Mouse (Mus musculus) limb, embryonic 10.5 days (tissue): ENCODE results near the gene Eif3m. TPM values are rescaled to one million over a fixed set of nuclear protein-coding genes. Genes with fewer than 3 reads are reported as not detected.

Experiments
- DNase-seq: peaks from one replicate; pipeline ENCODE4 v3.0.0-alpha.2; 2017; ENCODE audit warnings: low spot score
- H3K27ac ChIP-seq: fragments of 300-500 bp; sonication (generic); 2 replicates; pipeline ENCODE4 v1.5.1; 2016; ENCODE audit warnings: mild to moderate bottlenecking
- H3K27me3 ChIP-seq: fragments of 300-500 bp; sonication (generic); 2 replicates; pipeline ENCODE4 v1.6.1; 2016; ENCODE audit warnings: low read depth, mild to moderate bottlenecking; ENCODE audit not compliant: poor library complexity, severe bottlenecking
- H3K36me3 ChIP-seq: fragments of 300-500 bp; sonication (generic); 2 replicates; pipeline ENCODE4 v1.6.1; 2016; ENCODE audit warnings: mild to moderate bottlenecking, moderate library complexity
- H3K4me1 ChIP-seq: fragments of 300-500 bp; sonication (generic); 2 replicates; pipeline ENCODE4 v1.6.1; 2016
- H3K4me3 ChIP-seq: fragments of 300-500 bp; sonication (generic); 2 replicates; pipeline ENCODE4 v1.5.1; 2016; ENCODE audit warnings: mild to moderate bottlenecking, moderate library complexity
- H3K9me3 ChIP-seq: fragments of 300-500 bp; sonication (generic); replicated peaks from 2 replicates; pipeline ENCODE4 v1.6.1; 2016; ENCODE audit warnings: mild to moderate bottlenecking
- WGBS: fragments of 180-500 bp; shearing (Covaris S2); methylation state at CpG from one replicate; pipeline ENCODE4 v1.1.7; 2016; 5-methylcytosine and 5-hydroxymethylcytosine counted together
- polyA plus RNA-seq: library from polyadenylated mRNA; unstranded; fragments of >200 nt; fragmentation: Nextera tagmentation; extraction: Ambion mirVana; gene quantifications from 2 replicates; pipeline ENCODE4 v1.2.1, GENCODE M21; 2016

Gene Eif3m
- 321 and 364 TPM in 2 replicates for polyA plus RNA-seq

- under 1% methylated on average over 25 of the region's 25 CpGs for WGBS
- peak; percentile 95 for DNase-seq
- peak within 1 kb of the TSS; percentile 94 for H3K27ac ChIP-seq
- peaks cover 22% of the 10 kb centered on the region for H3K36me3 ChIP-seq
- no peaks in the 10 kb centered on the region for H3K27me3 ChIP-seq
- peaks cover 21% of the 10 kb centered on the region for H3K4me1 ChIP-seq
- peak within 1 kb of the TSS; percentile 100 for H3K4me3 ChIP-seq
- no peaks in the 10 kb centered on the region for H3K9me3 ChIP-seq
These were observed at the start of gene Eif3m for GRCm38 (mm10) chr2:105016967-105017287. TSS of gene Eif3m (minus strand) at chr2:105017080.

GRCm38 (mm10) chr2:105062741-105063372 lies 46.0 kb upstream of the Eif3m start:
- Histone ChIP-seq H3K27ac (no peak overlapping the region), H3K36me3 (no peaks in the 10 kb centered on the region), H3K9me3 (no peaks in the 10 kb centered on the region), H3K4me3 (no peak overlapping the region), H3K27me3 (no peaks in the 10 kb centered on the region), H3K4me1 (peaks cover 4% of the 10 kb centered on the region; the same call in 1 of the 2 replicates)
- DNase-seq, result no peak
- WGBS, result 59% methylated on average over 7 of the region's 7 CpGs

GRCm38 (mm10) chr2:105058577-105059116 lies 41.8 kb upstream of the Eif3m start:
- H3K36me3 ChIP-seq, result no peaks in the 10 kb centered on the region
- H3K4me3 ChIP-seq, result no peak overlapping the region
- H3K4me1 ChIP-seq, result no peaks in the 10 kb centered on the region
- DNase-seq, result no peak
- H3K9me3 ChIP-seq, result no peaks in the 10 kb centered on the region
- peaks cover 8% of the 10 kb centered on the region; the same call in 1 of the 2 replicates for H3K27me3 ChIP-seq
- WGBS, result 81% methylated on average over 7 of the region's 7 CpGs
- H3K27ac ChIP-seq, result no peak overlapping the region

DNA sequence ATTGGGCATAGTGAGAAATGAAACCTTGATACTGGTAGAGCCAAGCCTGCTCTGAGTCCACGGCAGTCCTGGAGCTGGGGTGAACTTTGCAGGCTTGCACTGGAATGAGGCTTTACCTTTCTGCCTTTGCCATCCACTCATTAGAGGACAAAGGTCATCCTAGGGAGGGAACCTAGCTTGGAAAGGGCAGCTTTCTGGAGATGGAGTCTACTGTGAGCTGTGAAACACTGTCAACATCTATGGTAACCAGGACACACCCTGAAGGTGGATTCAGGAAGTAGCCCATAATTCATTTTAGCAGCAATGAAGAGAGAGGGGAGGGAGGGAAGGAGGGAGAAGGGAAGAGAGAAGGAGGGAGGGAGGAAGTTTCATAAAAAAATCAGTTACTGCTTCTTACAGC lies 38.6 kb upstream of the Eif3m start:
- Histone ChIP-seq H3K9me3 (no peaks in the 10 kb centered on the region), H3K36me3 (no peaks in the 10 kb centered on the region), H3K4me3 (no peak overlapping the region), H3K4me1 (no peaks in the 10 kb centered on the region), H3K27ac (no peak overlapping the region), H3K27me3 (peaks cover 27% of the 10 kb centered on the region)
- DNase-seq, result no peak
- 63% methylated on average over 1 of the region's 1 CpGs for WGBS

DNA sequence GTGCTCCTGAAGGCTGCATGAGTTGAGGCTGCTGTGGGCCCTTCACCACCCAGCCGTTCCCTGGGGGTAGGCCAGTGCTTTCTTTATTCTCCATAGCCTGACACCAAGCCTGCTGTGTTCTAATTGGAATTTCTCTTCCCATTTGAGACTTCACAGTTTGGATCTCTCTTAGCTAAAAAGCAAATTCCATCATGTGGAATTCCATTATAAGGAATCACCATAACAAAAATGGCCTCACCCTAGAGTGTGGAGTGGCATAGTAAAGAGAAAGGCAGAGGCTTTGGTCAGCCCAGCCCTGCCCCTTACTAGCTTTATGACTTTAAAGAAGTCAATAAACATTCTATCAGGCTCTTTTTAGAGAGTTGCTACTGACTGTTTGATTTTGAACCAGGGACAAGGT lies 31.4 kb upstream of the Eif3m start:
- no peak for DNase-seq
- no peak overlapping the region for H3K27ac ChIP-seq
- H3K9me3 ChIP-seq, result no peaks in the 10 kb centered on the region
- H3K4me3 ChIP-seq, result no peak overlapping the region
- peaks cover 62% of the 10 kb centered on the region for H3K27me3 ChIP-seq
- no peaks in the 10 kb centered on the region for H3K4me1 ChIP-seq
- H3K36me3 ChIP-seq, result no peaks in the 10 kb centered on the region
- 33% methylated on average over 1 of the region's 1 CpGs for WGBS

- Histone ChIP-seq H3K4me1 (no peaks in the 10 kb centered on the region), H3K36me3 (no peaks in the 10 kb centered on the region), H3K27ac (no peak overlapping the region), H3K27me3 (peaks cover 49% of the 10 kb centered on the region), H3K9me3 (no peaks in the 10 kb centered on the region), H3K4me3 (no peak overlapping the region)
- 71% methylated on average over 4 of the region's 4 CpGs for WGBS
- DNase-seq, result no peak
These were observed 26.3 kb upstream of the Eif3m start for GRCm38 (mm10) chr2:105043152-105043551.

DNA sequence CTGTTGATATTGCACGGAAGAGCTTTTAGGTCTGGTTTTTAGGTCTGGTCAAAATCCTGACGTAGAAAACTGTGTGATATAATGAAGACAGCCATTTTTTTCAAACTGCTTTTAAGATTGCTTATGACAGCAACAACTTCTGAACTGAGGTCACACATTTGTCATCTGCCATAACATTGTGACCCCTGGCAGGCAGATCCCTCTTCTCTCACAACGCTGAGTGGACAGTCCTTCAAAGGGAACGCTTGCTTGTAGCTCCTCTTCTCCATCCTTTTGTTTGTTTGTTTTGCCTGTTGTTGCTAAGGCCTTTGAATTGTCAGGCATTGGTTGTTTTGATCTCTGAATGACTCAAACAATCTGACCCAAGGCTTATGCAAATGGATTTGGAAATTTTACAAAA lies 24.0 kb upstream of the Eif3m start:
- no peak for DNase-seq
- H3K4me1 ChIP-seq, result peaks cover 11% of the 10 kb centered on the region
- 58% methylated on average over 4 of the region's 4 CpGs for WGBS
- no peaks in the 10 kb centered on the region for H3K36me3 ChIP-seq
- H3K27me3 ChIP-seq, result peaks cover 40% of the 10 kb centered on the region; the same call in 1 of the 2 replicates
- H3K27ac ChIP-seq, result no peak overlapping the region
- no peaks in the 10 kb centered on the region for H3K9me3 ChIP-seq
- no peak overlapping the region for H3K4me3 ChIP-seq

GRCm38 (mm10) chr2:105038879-105039278 lies 22.0 kb upstream of the Eif3m start:
- Histone ChIP-seq H3K4me1 (peaks cover 16% of the 10 kb centered on the region), H3K36me3 (no peaks in the 10 kb centered on the region), H3K9me3 (no peaks in the 10 kb centered on the region), H3K27me3 (peaks cover 45% of the 10 kb centered on the region; the same call in 1 of the 2 replicates), H3K4me3 (no peak overlapping the region), H3K27ac (no peak overlapping the region)
- WGBS, result 90% methylated on average over 5 of the region's 5 CpGs
- no peak for DNase-seq

GRCm38 (mm10) chr2:105037956-105038569 lies 21.2 kb upstream of the Eif3m start:
- H3K4me1 ChIP-seq, result peaks cover 16% of the 10 kb centered on the region
- DNase-seq, result no peak
- WGBS, result 78% methylated on average over 7 of the region's 7 CpGs

DNA sequence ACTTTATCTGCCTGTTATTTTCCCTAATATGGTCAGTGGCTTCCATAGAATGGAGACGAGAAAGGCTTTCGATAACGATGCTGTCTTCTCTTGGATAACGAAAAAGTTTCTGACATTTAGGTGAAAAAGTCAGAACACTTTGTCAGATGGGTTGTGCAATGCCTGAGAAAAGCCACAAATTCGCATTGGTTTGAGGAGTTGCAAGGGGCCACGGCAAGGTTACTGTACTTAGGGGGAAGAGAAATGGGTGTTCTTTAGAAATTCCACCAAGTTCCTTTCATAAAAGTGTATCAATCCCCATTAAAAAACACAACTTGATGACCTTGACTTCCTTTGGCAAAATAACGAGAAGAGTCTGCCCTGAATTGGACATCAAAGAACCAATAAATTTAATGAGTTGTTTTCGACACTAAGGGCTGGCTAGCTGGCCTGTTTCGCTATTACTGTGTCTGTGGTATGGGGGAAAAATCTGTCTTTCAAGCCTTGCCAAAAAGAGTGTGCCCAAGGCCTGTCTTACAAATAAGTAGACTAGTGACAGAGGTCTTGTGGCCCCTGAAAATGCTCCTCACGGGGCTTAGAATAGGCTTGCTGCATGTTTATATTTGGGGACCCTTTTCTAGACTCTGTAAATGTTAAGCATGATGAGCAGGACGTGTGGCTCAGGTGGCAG lies 19.7 kb upstream of the Eif3m start:
- H3K27me3 ChIP-seq, result peaks cover 28% of the 10 kb centered on the region; the same call in 1 of the 2 replicates
- no peak for DNase-seq
- 59% methylated on average over 11 of the region's 11 CpGs for WGBS
- no peak overlapping the region for H3K27ac ChIP-seq
- no peaks in the 10 kb centered on the region for H3K9me3 ChIP-seq
- peaks cover 16% of the 10 kb centered on the region for H3K4me1 ChIP-seq
- no peak overlapping the region for H3K4me3 ChIP-seq
- H3K36me3 ChIP-seq, result no peaks in the 10 kb centered on the region

More at GRCm38 (mm10) chr2:105037956-105038569, 21.2 kb upstream of the Eif3m start:
- Histone ChIP-seq H3K27ac (no peak overlapping the region), H3K4me3 (no peak overlapping the region), H3K27me3 (peaks cover 44% of the 10 kb centered on the region; the same call in 1 of the 2 replicates), H3K36me3 (no peaks in the 10 kb centered on the region), H3K9me3 (no peaks in the 10 kb centered on the region)

GRCm38 (mm10) chr2:105035985-105036384 lies 19.1 kb upstream of the Eif3m start:
- peaks cover 28% of the 10 kb centered on the region; the same call in 1 of the 2 replicates for H3K27me3 ChIP-seq
- WGBS, result 70% methylated on average over 11 of the region's 11 CpGs
- H3K36me3 ChIP-seq, result no peaks in the 10 kb centered on the region
- no peaks in the 10 kb centered on the region for H3K9me3 ChIP-seq
- DNase-seq, result no peak
- H3K27ac ChIP-seq, result no peak overlapping the region
- H3K4me1 ChIP-seq, result peaks cover 16% of the 10 kb centered on the region
- no peak overlapping the region for H3K4me3 ChIP-seq

DNA sequence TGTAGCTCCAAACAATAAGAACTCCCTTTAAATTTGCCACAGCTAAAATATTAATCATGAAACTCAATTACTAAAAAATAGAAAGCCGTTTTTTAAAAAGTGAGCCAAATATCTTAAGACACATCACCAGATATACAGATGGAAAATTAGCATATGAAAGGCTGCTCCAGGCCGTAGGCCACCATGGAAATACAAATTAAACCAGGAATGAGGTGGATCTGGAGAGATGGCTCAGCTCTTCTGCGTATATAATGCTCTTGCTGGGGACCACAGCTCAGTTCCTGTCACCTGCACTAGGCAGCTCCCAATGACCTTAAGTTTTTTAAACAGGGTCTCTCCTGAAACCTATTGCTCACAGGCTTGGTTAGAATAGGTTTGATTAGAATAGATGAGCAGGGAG lies 17.2 kb upstream of the Eif3m start:
- no peak for DNase-seq
- Histone ChIP-seq H3K4me3 (no peak overlapping the region), H3K9me3 (no peaks in the 10 kb centered on the region), H3K27ac (no peak overlapping the region), H3K36me3 (no peaks in the 10 kb centered on the region), H3K27me3 (0 out of 2 replicates have a peak, but pooled peaks cover 23% of the 10 kb centered on the region), H3K4me1 (peaks cover 16% of the 10 kb centered on the region)
- whole genome bisulfite sequencing, result 85% methylated on average over 3 of the region's 3 CpGs

DNA sequence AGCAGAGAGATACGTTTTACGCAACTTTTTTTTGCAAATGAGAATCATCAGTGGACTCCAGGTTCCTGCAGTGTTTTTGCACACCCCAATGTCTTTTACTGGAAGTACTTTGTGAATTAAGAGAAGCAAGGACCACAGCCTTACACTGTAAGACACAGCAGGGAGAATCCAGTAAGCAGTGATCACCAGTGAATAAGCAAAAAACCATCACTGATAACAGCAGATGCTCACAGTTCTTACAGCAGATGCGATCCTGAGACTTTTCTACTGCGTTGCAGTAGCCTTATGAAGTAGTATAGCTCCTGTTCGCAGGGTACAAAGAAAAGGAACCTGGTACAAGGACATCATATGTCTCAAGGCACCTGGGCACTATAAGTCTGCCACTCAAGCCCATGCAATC lies 13.6 kb upstream of the Eif3m start:
- Histone ChIP-seq H3K4me3 (no peak overlapping the region), H3K27me3 (0 out of 2 replicates have a peak, but pooled peaks cover 10% of the 10 kb centered on the region), H3K9me3 (no peaks in the 10 kb centered on the region), H3K4me1 (peaks cover 1% of the 10 kb centered on the region; the same call in 1 of the 2 replicates), H3K27ac (no peak overlapping the region), H3K36me3 (no peaks in the 10 kb centered on the region)
- 89% methylated on average over 5 of the region's 5 CpGs for WGBS
- no peak for DNase-seq
